Mouse (Mus musculus): ENCODE results near the gene Hoxa5.

GRCm38 (mm10) chr6:52203371-52204049, 877 bp downstream of the Hoxa5 start:
- TF ChIP-seq CTCF (IDR thresholded peaks at IDR 0.05; ENCODE audit: extremely low read depth, insufficient read depth, insufficient read length, insufficient replicate concordance), result no peak
- no peak for TF ChIP-seq POLR2A (IDR thresholded peaks at IDR 0.05; ENCODE audit: low read depth, low read length)
